Mouse (Mus musculus) limb, embryonic 12.5 days (tissue): ENCODE data around the gene Trpc7. TPM values are rescaled to one million over a fixed set of nuclear protein-coding genes. Genes with fewer than 3 reads are reported as not detected.

ENCODE experiments used
- polyA plus RNA-seq: library from polyadenylated mRNA; unstranded; fragments of >200 nt; fragmentation: Nextera tagmentation; extraction: Ambion mirVana; gene quantifications from 2 replicates; pipeline ENCODE4 v1.2.1, GENCODE M21; 2016

Trpc7 gene
- polyA plus RNA-seq, 1 experiment from 2014 or later = not detected

Other genes with a start within 250 kb of the Trpc7 start
- gene Smad5, start 193.0 kb downstream of the Trpc7 start, polyA plus RNA-seq = 52.6 and 56.3 TPM in 2 replicates
- gene Gm45623, start 142.2 kb downstream of the Trpc7 start, polyA plus RNA-seq = not detected in 2 replicates